Mouse (Mus musculus) left cerebral cortex, adult 2 months (tissue): Measurements from ENCODE around the gene Tmem151b. TPM values are rescaled to one million over a fixed set of nuclear protein-coding genes. Genes with fewer than 3 reads are reported as not detected.
A peak's percentile ranks its signal among the peaks of the same experiment; 100 is the strongest.

Source experiments
- DNase-seq, 2 experiments: peaks; one replicate each; pipeline ENCODE4 v3.0.0; 2021 to 2022; ENCODE audit warnings: low spot score in 2 of 2, mixed read lengths in 1 of 2; ENCODE audit errors: extremely low spot score in 1 of 2
- H3K27ac ChIP-seq: fragments of 200-600 bp; 2 replicates; pipeline ENCODE4 v1.8.1; 2022
- H3K4me3 ChIP-seq: fragments of 200-600 bp; 2 replicates; pipeline ENCODE4 v1.8.1; 2022
- CTCF ChIP-seq: fragments of 200-600 bp; IDR thresholded peaks from 2 replicates; pipeline ENCODE4 v1.8.1; 2022; ENCODE audit warnings: antibody characterized with exemption, mild to moderate bottlenecking, moderate library complexity
- intact Hi-C: fragments of 180-260 bp; cut with DNase I; formaldehyde crosslinking; loops from one replicate; pipeline ENCODE4 v1.15.1; 2025
- long read RNA-seq, 2 experiments: library from polyadenylated mRNA; stranded (forward); transcript quantifications; one replicate each; pipeline ENCODE4 v2.0.0; 2021; ENCODE audit warnings: borderline mapping rate in 2 of 2
- total RNA-seq, 2 experiments: library from RNA; stranded (reverse); gene quantifications; 2 replicates each; pipeline ENCODE4 v1.2.3; 2021

Gene Tmem151b
- total RNA-seq: 100 to 1,000 TPM; 132 to 133 TPM
- long read RNA-seq, experiment 1, full-length matches to known transcripts: 11 of 28 reads
- long read RNA-seq, experiment 1, partial matches to known transcripts: 0 of 28 reads
- long read RNA-seq, experiment 1, other reads (novel, unspliced or antisense): 17 of 28 reads
- long read RNA-seq, experiment 2, full-length matches to known transcripts: 9 of 24 reads
- long read RNA-seq, experiment 2, partial matches to known transcripts: 1 of 24 reads
- long read RNA-seq, experiment 2, other reads (novel, unspliced or antisense): 14 of 24 reads

- no peak; the same call in 1 of the 2 replicates for TF ChIP-seq CTCF
- intact Hi-C loops: no loop called here
- H3K4me3 ChIP-seq: peak within 1 kb of the TSS; percentile 75
- H3K27ac ChIP-seq: peak within 1 kb of the TSS; percentile 88
- DNase-seq: peak; percentile 65 to 74
Observed at GRCm38 (mm10) chr17:45549617-45550181, at the start of gene Tmem151b. Tmem151b (minus strand) TSS chr17:45549677.

DNA sequence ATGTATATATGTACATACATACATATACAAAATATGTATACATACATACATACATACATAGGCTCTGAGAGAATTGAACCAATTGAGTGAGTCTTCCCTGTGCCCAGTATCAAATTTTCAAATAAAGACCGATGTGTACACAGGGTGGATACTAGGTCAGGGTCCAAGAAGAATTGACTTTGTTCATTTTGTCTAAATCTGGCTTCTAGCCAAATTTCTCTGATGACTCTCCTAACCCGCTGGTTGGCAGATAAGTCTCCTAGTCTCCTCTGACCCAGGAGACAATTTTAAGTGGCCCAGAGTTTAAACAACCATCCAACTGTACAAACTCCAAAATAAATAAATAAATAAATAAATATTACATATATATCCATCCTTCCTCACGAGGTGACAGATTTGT is 49.4 kb upstream of the Tmem151b start:
- DNase-seq: no peak
- H3K27ac ChIP-seq: no peak overlapping the region
- no peak for TF ChIP-seq CTCF
- intact Hi-C loops: loop anchor here (2.0 kb wide), 1 partner anchor 28 kb away; no protein-coding TSS in a partner anchor
- H3K4me3 ChIP-seq: no peak overlapping the region

- Histone ChIP-seq H3K27ac (no peak overlapping the region), H3K4me3 (no peak overlapping the region)
- TF ChIP-seq CTCF: no peak
- no peak for DNase-seq
- intact Hi-C loops: loop anchor here (2.0 kb wide), 1 partner anchor 28 kb away; no protein-coding TSS in a partner anchor
Observed at GRCm38 (mm10) chr17:45598376-45598775, 48.9 kb upstream of the Tmem151b start.

DNA sequence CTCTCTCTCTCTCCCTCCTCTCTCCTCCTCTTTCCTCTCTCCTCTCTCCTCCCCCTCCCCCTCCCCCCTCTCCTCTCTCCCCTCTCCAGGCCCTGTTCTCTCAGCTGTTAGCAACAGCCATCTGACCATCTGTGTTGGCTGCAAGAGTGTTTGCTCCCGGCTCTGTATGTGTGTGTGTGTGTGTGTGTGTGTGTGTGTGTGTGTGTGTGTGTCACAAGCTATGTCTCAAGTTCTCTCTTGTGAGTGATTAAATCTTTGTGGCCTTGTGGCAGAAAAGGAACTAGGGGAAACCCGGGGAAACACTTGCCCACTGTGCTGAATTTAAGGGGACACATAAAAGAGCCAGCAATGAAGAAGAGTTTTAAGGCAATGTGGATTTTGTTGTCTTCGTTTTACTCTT is 48.3 kb upstream of the Tmem151b start:
- intact Hi-C loops: loop anchor here (2.0 kb wide), 1 partner anchor 29 kb away; no protein-coding TSS in a partner anchor
- TF ChIP-seq CTCF: no peak
- Histone ChIP-seq H3K27ac (no peak overlapping the region), H3K4me3 (no peak overlapping the region)
- no peak for DNase-seq

- intact Hi-C loops: no loop called here
- no peak overlapping the region for H3K27ac ChIP-seq
Observed at GRCm38 (mm10) chr17:45596631-45597396, 47.3 kb upstream of the Tmem151b start.

DNA sequence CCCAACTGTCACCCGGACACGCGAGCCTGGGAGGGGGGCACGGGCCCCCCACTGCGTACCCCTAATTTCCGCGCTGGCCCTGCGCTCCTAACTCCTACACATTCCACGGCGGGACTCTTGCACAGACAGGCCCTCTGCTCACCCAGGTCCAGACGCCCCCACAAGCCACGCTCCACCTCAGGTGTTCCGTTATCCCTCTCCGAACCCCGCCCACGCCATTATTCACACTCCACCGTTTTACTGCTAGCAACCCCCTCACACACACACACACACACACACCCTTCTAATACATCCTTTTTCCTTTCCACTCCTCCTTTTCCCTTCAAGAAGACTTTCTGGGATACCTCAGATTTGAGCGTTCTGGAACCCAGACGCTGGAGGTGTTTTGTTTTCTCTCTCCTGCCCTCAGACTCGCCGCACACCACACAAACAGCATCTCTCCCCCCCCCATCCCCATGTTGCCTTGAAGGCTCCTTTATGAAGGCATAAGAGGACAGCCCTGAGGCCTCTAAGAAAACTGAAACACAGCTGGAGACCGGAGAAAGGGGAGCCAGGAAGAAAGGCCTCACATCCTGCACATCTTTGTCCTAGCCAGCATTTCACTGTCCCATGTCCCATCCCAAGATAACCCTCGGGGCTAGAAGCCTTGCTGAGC is 46.4 kb upstream of the Tmem151b start:
- H3K27ac ChIP-seq: peak overlapping the region; percentile 54; the same call in 1 of the 2 replicates
- DNase-seq: peak in 1 of 2 experiments; percentile 59
- H3K4me3 ChIP-seq: peak overlapping the region; percentile 50
- intact Hi-C loops: no loop called here
- no peak for TF ChIP-seq CTCF

More at GRCm38 (mm10) chr17:45596631-45597396, 47.3 kb upstream of the Tmem151b start:
- DNase-seq: peak; percentile 62 to 68
- TF ChIP-seq CTCF: peak; percentile 75
- H3K4me3 ChIP-seq: no peak overlapping the region

GRCm38 (mm10) chr17:45594881-45595735 is 45.6 kb upstream of the Tmem151b start:
- H3K27ac ChIP-seq: peak overlapping the region; percentile 54
- H3K4me3 ChIP-seq: peak overlapping the region; percentile 50
- no peak for TF ChIP-seq CTCF
- peak; percentile 51 to 61 for DNase-seq
- intact Hi-C loops: no loop called here

DNA sequence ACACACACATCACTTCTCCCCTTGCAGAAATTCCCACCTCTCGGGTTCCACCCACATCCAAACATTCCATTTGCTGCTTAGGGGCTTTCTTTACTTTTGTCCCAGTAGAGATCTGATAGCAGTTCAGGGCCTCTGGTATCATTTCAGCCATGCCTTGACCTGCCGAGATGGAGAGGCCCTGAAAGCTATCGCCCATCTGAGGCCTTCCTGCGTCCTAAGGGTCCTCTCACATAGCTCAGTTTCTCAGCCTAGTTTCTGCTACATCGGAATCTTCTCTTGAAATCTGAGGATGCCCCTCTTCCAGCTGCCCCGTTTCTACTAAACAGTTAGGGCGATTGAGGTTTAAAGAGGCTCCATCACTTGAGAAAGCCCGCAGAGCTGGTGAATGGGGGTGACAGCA is 44.7 kb upstream of the Tmem151b start:
- H3K4me3 ChIP-seq: peak overlapping the region; percentile 50; the same call in 1 of the 2 replicates
- intact Hi-C loops: no loop called here

DNA sequence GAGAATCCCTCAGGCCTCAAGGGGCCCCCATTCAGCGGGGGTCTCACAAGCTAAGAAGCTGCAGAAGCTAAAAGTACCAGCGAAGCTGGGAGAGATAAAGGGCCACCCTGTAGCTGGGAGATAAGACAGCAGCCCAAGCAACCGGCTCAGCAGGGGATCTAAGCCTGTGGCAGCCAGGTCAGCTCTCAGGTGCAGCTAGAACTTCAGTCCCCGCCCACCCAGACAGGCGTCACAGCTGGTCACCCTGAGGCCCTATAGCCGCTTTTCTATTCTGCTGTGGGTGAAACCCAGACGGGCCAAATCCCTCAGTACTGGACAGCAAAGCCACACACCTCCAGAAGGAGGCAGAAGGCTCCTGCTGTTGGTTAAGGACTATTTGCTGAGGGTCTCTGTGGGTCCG is 44.0 kb upstream of the Tmem151b start:
- Histone ChIP-seq H3K27ac (no peak overlapping the region), H3K4me3 (no peak overlapping the region)
- DNase-seq: no peak
- intact Hi-C loops: no loop called here
- no peak for TF ChIP-seq CTCF

More for the DNA sequence above, 44.7 kb upstream of the Tmem151b start:
- no peak overlapping the region for H3K27ac ChIP-seq
- TF ChIP-seq CTCF: no peak
- no peak for DNase-seq

- TF ChIP-seq CTCF: no peak
- intact Hi-C loops: no loop called here
Observed at GRCm38 (mm10) chr17:45592606-45593431, 43.3 kb upstream of the Tmem151b start.

More at GRCm38 (mm10) chr17:45592606-45593431, 43.3 kb upstream of the Tmem151b start:
- no peak for DNase-seq
- H3K27ac ChIP-seq: peak overlapping the region; percentile 69
- peak overlapping the region; percentile 17; the same call in 1 of the 2 replicates for H3K4me3 ChIP-seq
